Mouse (Mus musculus): ENCODE data around the gene Akap6.

DNA sequence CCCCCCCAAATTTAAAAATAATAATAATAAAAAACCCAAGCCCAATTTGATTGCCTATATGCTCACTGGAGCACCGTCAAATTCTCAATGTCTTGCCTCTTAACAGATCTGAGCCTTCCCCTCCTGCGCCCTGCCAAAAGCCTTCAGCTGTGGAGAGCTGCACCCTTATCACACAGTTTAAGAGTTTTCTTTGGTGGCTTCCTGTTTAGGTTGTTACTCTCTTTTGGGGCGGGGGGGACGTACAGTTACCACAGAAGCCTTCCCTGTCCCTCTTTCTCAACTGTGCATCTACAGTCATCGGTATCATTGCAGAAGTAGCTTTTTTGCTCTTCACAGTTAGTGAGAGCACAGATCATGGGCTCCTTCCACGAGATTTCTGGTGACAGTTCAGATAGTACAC is 19.2 kb downstream of the Akap6 start:
- TF ChIP-seq MAFK (IDR thresholded peaks at IDR 0.05; ENCODE audit: insufficient read depth, low read depth, low read length) (no peak), CHD2 (IDR thresholded peaks at IDR 0.05; ENCODE audit: low read depth, low read length) (no peak)
